Mouse (Mus musculus) midbrain, postnatal 0 days (tissue): Measurements from ENCODE around the gene Rusc2. TPM values are rescaled to one million over a fixed set of nuclear protein-coding genes. Genes with fewer than 3 reads are reported as not detected.

Source experiments
- ATAC-seq: fragments of 200-750 bp; cut with Nextera tagmentation; 2 replicates; pipeline ENCODE4 v1.8.0; 2017; ENCODE audit warnings: moderate number of reproducible peaks, mild to moderate bottlenecking, moderate TSS enrichment, moderate library complexity; ENCODE audit not compliant: low FRiP score
- DNase-seq: peaks from one replicate; pipeline ENCODE4 v3.0.0-alpha.2; 2015; ENCODE audit warnings: low spot score
- H3K27ac ChIP-seq: fragments of 300-500 bp; sonication (generic); 2 replicates; pipeline ENCODE4 v1.5.1; 2014; ENCODE audit warnings: low read depth, mild to moderate bottlenecking, low read length, mixed read lengths
- H3K27me3 ChIP-seq: fragments of 300-500 bp; sonication (generic); 2 replicates; pipeline ENCODE4 v1.6.1; 2014; ENCODE audit warnings: low read length, control low read depth, mixed read lengths; ENCODE audit not compliant: insufficient read depth
- H3K36me3 ChIP-seq: fragments of 300-500 bp; sonication (generic); 2 replicates; pipeline ENCODE4 v1.6.1; 2014; ENCODE audit warnings: low read length, control low read depth, mixed read lengths; ENCODE audit not compliant: insufficient read depth
- H3K4me1 ChIP-seq: fragments of 300-500 bp; sonication (generic); 2 replicates; pipeline ENCODE4 v1.6.1; 2014; ENCODE audit warnings: mild to moderate bottlenecking, control low read depth, antibody characterized with exemption, low read length, mixed read lengths; ENCODE audit not compliant: insufficient read depth
- H3K4me2 ChIP-seq: fragments of 300-500 bp; sonication (generic); 2 replicates; pipeline ENCODE4 v1.6.1; 2014; ENCODE audit warnings: low read depth, mild to moderate bottlenecking, low read length, mixed read lengths; ENCODE audit not compliant: poor library complexity, severe bottlenecking
- H3K4me3 ChIP-seq: fragments of 300-500 bp; sonication (generic); 2 replicates; pipeline ENCODE4 v1.5.1; 2014; ENCODE audit warnings: low read depth, mild to moderate bottlenecking, low read length, moderate library complexity
- H3K9ac ChIP-seq: fragments of 300-500 bp; sonication (generic); replicated peaks from 2 replicates; pipeline ENCODE4 v1.6.1; 2014; ENCODE audit warnings: mild to moderate bottlenecking, low read length, moderate library complexity, mixed read lengths; ENCODE audit not compliant: poor library complexity, severe bottlenecking
- H3K9me3 ChIP-seq: fragments of 300-500 bp; sonication (generic); 2 replicates; pipeline ENCODE4 v1.6.1; 2016; ENCODE audit warnings: low read length, control low read depth
- CTCF ChIP-seq: IDR thresholded peaks from 2 replicates; pipeline ENCODE4 v1.5.1; 2016; ENCODE audit warnings: antibody characterized with exemption, mild to moderate bottlenecking
- WGBS: fragments of 180-500 bp; shearing (Covaris S2); extraction: QIAGEN DNeasy Blood & Tissue Kit; methylation state at CpG from one replicate; pipeline ENCODE4 v1.1.7; 2014; 5-methylcytosine and 5-hydroxymethylcytosine counted together
- polyA plus RNA-seq: library from polyadenylated mRNA; unstranded; fragments of >200 nt; fragmentation: Nextera tagmentation; extraction: Ambion mirVana; gene quantifications from 2 replicates; pipeline ENCODE4 v1.2.1, GENCODE M21; 2015
- total RNA-seq: library from RNA; depleted of rRNA; stranded (reverse); fragments of >200 nt; gene quantifications from 2 replicates; pipeline ENCODE4 v1.2.3, GENCODE M21; 2014

Rusc2 gene
- total and polyA plus RNA-seq, 2 experiments from 2014 or later: 78.9 to 200 TPM

DNA sequence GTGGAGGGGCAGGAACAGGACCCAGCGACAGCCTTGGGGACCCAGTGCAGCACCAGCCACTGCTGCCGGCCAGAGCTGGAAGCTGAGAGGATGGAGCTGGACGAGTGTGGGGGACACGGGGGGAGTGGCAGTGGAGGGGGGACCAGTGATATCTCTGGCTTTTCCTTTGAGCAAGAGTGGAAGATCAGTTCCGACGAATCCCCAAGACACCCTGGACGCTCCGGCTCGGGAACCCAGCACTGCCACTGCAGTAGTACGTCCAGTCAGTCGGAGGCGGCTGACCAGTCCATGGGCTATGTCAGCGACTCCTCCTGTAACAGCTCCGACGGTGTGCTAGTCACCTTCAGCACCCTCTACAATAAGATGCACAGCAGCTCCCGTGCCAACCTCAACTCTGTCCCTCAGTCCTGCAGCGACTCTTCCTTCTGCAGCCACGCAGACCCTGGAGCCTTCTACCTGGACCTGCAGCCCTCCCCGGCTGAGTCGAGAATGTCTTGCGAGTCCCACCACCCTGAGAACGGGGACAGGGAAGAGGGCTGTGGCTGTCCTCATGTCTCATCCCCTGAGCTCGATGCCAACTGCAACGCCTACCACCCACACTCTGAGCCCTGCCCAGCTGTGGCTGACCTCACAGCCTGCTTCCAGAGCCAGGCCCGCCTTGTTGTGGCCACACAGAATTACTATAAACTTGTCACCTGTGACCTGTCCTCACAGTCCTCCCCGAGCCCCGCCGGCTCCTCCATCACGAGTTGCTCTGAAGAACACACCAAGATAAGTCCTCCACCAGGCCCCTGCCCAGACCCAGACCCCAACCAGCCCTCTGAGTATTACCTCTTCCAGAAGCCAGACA lies 33.7 kb downstream of the Rusc2 start:
- Histone ChIP-seq H3K4me1 (no peaks in the 10 kb centered on the region), H3K4me3 (no peak overlapping the region), H3K9me3 (no peaks in the 10 kb centered on the region), H3K27me3 (no peaks in the 10 kb centered on the region), H3K9ac (no peak overlapping the region), H3K36me3 (peaks cover 40% of the 10 kb centered on the region), H3K27ac (no peak overlapping the region), H3K4me2 (no peak overlapping the region)
- no peak for TF ChIP-seq CTCF
- ATAC-seq (no peak), DNase-seq (no peak)
- WGBS: 90% methylated on average over 29 of the region's 29 CpGs

DNA sequence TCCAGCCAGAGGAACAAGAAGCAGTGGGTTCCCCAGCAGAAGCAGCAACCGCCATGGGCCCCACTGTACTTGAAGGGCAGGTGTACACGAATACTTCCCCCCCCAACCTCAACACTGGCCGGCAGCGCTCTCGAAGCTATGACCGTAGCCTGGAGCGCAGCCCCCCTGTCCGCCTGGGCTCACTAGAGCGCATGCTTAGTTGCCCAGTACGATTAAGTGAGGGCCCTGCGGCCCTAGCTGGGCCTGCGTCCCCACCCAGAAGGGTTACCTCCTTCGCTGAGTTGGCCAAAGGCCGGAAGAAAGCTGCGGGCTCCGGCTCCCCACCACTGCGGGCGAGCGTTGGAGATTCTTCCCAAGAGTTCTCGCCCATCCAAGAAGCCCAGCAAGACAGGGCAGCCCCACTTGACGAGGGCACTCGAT lies 34.3 kb downstream of the Rusc2 start:
- H3K27ac ChIP-seq: no peak overlapping the region
- H3K4me2 ChIP-seq: no peak overlapping the region
- no peak for DNase-seq
- peaks cover 42% of the 10 kb centered on the region for H3K36me3 ChIP-seq
- ATAC-seq: no peak
- H3K4me1 ChIP-seq: no peaks in the 10 kb centered on the region
- no peak overlapping the region for H3K9ac ChIP-seq
- no peak overlapping the region for H3K4me3 ChIP-seq
- 96% methylated on average over 22 of the region's 22 CpGs for WGBS
- no peaks in the 10 kb centered on the region for H3K27me3 ChIP-seq
- H3K9me3 ChIP-seq: no peaks in the 10 kb centered on the region
- TF ChIP-seq CTCF: no peak

GRCm38 (mm10) chr4:43417269-43418062 lies 35.7 kb downstream of the Rusc2 start:
- ATAC-seq (no peak), DNase-seq (no peak)
- H3K4me3 ChIP-seq: no peak overlapping the region
- TF ChIP-seq CTCF: no peak
- no peak overlapping the region for H3K9ac ChIP-seq
- WGBS: 73% methylated on average over 16 of the region's 16 CpGs
- peaks cover 56% of the 10 kb centered on the region for H3K36me3 ChIP-seq
- no peak overlapping the region for H3K4me2 ChIP-seq
- H3K27ac ChIP-seq: no peak overlapping the region
- no peaks in the 10 kb centered on the region for H3K4me1 ChIP-seq
- no peaks in the 10 kb centered on the region for H3K9me3 ChIP-seq
- H3K27me3 ChIP-seq: no peaks in the 10 kb centered on the region

DNA sequence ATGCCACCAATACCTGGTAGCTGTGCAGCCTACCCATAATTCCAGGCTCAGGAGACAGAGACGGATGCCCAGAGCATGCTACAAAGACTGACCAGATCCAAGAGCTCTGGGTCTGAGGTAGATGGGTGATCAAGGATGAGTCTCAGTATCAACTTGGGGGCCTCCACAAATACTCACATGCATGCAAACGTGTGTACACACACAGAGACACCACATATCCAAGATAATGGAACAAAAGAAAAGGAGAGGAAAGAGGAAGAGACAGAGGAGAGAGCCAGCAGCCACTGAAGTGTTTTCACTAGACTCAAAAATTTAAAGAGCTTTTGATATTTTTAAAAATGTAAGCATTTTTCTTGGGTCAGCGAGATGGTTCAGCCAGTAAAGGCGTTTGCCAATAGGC lies 36.7 kb downstream of the Rusc2 start:
- Histone ChIP-seq H3K4me1 (no peaks in the 10 kb centered on the region), H3K4me2 (no peak overlapping the region), H3K4me3 (no peak overlapping the region), H3K9me3 (no peaks in the 10 kb centered on the region), H3K27me3 (no peaks in the 10 kb centered on the region), H3K9ac (no peak overlapping the region), H3K27ac (no peak overlapping the region), H3K36me3 (peaks cover 66% of the 10 kb centered on the region)
- ATAC-seq: no peak
- 69% methylated on average over 4 of the region's 4 CpGs for WGBS
- DNase-seq: no peak
- TF ChIP-seq CTCF: no peak

DNA sequence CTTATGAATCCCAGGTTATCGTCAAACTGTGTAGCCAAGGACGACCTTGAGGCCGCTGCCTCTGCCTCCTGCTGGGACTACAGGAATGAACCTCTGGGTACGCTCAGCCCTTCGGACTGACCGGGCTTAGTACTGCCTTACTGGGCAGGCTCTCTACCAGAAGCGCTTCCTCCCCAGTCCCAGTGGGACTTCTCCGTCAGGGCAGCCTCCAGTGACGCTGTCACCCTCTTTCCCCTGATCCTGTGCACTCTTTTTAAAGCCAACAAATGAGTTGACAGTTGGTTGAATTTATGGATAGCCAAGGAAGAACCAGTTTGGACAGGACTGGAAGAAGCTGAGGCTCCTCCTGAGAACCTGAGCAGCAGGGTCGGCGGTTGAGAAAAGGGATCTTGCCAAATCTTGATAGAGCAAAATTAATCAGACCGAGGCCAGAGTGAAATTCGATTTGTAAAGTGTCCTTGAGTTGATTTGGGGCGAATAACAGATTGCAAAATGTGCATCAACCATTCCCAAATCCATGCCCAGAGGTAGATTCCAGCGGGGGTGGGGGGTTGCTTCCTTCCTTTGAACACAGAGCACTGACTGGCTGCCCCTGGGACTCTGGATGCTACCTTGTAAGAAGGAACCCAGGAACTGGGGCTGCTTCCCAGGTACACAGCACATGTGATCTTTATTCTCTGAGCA lies 37.3 kb downstream of the Rusc2 start:
- no peak for DNase-seq
- no peak for TF ChIP-seq CTCF
- no peak for ATAC-seq
- Histone ChIP-seq H3K36me3 (peaks cover 72% of the 10 kb centered on the region), H3K4me3 (no peak overlapping the region), H3K9me3 (no peaks in the 10 kb centered on the region), H3K27me3 (no peaks in the 10 kb centered on the region), H3K4me1 (no peaks in the 10 kb centered on the region), H3K9ac (no peak overlapping the region), H3K27ac (no peak overlapping the region), H3K4me2 (no peak overlapping the region)
- WGBS: 58% methylated on average over 15 of the region's 15 CpGs
